Mouse (Mus musculus): ENCODE measurements around the gene Phf23.

GRCm38 (mm10) chr11:69961841-69962240 lies 33.7 kb upstream of the Phf23 start:
- TF ChIP-seq CTCF (IDR thresholded peaks at IDR 0.05; ENCODE audit: extremely low read depth, insufficient read depth, insufficient read length, insufficient replicate concordance) (no peak), POLR2A (IDR thresholded peaks at IDR 0.05; ENCODE audit: low read depth, low read length) (no peak)
